Mouse (Mus musculus): ENCODE data around the gene Chil1. TPM values are rescaled to one million over a fixed set of nuclear protein-coding genes. Genes with fewer than 3 reads are reported as not detected.

Gene Chil1
- polyA plus RNA-seq, 1 experiment from 2014 or later = 2.9 TPM

DNA sequence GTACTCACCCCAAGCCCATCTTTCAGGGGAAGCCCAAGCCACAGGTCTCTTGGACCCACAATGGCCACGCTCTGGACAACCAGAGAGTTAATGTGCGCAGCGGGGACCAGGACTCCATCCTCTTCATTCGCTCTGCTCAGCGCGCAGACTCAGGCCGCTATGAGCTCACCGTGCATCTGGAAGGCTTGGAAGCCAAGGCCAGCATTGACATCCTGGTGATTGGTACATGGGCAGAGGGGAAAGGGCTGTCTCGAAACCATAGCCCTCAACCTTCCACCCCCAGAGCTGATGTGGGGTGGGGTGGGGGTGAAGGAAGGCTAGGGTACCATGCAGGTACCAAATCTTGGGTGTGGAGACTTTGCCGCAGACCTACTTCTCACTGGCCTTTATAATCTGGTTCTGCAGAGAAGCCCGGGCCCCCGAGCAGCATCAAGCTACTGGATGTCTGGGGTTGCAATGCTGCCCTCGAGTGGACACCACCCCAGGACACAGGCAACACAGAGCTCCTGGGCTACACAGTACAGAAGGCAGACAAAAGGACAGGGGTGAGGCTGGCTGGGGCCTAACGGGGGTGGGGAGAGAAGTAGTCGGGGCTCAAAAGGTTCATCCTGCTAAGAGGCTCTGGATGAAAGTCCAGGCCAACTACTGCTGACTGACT, 15.5 kb downstream of the Chil1 start:
- Histone ChIP-seq H3K4me3 (no peak overlapping the region), H3K4me1 (peaks cover 4% of the 10 kb centered on the region; the same call in 1 of the 2 replicates), H3K27ac (replicated peaks) (no peak overlapping the region), H3K36me3 (no peaks in the 10 kb centered on the region), H3K9me3 (no peaks in the 10 kb centered on the region), H3K27me3 (no peaks in the 10 kb centered on the region), H3K9ac (replicated peaks) (no peak overlapping the region), H3K4me2 (replicated peaks) (no peak overlapping the region)
- no peak for ATAC-seq (ENCODE audit: low FRiP score, low read depth)
- 77% methylated on average over 15 of the region's 15 CpGs for WGBS

- H3K4me1 ChIP-seq = peaks cover 4% of the 10 kb centered on the region; the same call in 1 of the 2 replicates
- H3K4me3 ChIP-seq = no peak overlapping the region
- no peak for ATAC-seq (ENCODE audit: low FRiP score, low read depth)
- WGBS = 84% methylated on average over 12 of the region's 12 CpGs
- H3K9ac ChIP-seq (replicated peaks) = no peak overlapping the region
- no peaks in the 10 kb centered on the region for H3K36me3 ChIP-seq
- no peaks in the 10 kb centered on the region for H3K9me3 ChIP-seq
- H3K27ac ChIP-seq (replicated peaks) = no peak overlapping the region
- peaks cover 3% of the 10 kb centered on the region; the same call in 1 of the 2 replicates for H3K27me3 ChIP-seq
- no peak overlapping the region for H3K4me2 ChIP-seq (replicated peaks)
These were observed 16.4 kb downstream of the Chil1 start for GRCm38 (mm10) chr1:134198197-134198995.

GRCm38 (mm10) chr1:134200481-134200880, 18.5 kb downstream of the Chil1 start:
- H3K9me3 ChIP-seq = no peaks in the 10 kb centered on the region
- H3K36me3 ChIP-seq = no peaks in the 10 kb centered on the region
- peaks cover 4% of the 10 kb centered on the region; the same call in 1 of the 2 replicates for H3K4me1 ChIP-seq
- H3K27ac ChIP-seq (replicated peaks) = no peak overlapping the region
- no peak overlapping the region for H3K4me2 ChIP-seq (replicated peaks)
- H3K27me3 ChIP-seq = peaks cover 3% of the 10 kb centered on the region; the same call in 1 of the 2 replicates
- no peak for ATAC-seq (ENCODE audit: low FRiP score, low read depth)
- no peak overlapping the region for H3K4me3 ChIP-seq
- H3K9ac ChIP-seq (replicated peaks) = no peak overlapping the region
- WGBS = 71% methylated on average over 2 of the region's 2 CpGs

DNA sequence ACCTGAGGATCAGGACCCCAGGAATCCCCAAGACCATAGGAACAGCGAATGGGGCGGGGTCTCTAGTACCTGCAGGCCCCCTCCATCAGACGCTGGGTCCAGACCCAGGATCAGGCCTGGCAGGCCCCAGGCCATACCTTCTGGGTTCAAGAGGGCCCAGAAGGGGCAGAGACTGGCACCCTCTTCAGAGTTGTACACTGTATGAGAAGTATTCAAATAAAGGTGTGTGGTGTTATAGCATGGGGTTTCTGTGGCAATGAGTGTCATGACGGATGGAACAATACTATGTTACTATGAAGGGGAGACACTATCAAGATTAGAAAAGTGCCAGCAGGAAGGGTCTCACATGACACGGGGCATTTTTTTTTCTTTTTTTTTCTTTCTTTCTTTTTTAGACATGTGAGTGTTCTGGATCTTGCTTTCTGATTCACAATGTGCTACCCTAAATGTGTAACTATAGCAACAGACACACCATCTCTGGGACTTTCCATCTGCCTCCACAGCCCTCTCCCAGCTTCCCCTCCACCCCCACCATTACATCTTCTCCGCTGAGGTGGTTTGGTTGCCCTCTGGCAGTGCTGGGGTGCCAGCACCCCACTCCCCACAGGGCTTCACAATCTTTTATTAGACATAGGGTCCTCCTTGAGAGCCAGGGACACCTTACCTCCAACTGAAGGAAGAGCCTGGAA, 19.2 kb downstream of the Chil1 start:
- Histone ChIP-seq H3K9ac (replicated peaks) (no peak overlapping the region), H3K4me2 (replicated peaks) (no peak overlapping the region), H3K27me3 (peaks cover 3% of the 10 kb centered on the region; the same call in 1 of the 2 replicates), H3K4me3 (no peak overlapping the region), H3K27ac (replicated peaks) (no peak overlapping the region), H3K9me3 (no peaks in the 10 kb centered on the region), H3K4me1 (0 out of 2 replicates have a peak, but pooled peaks cover under 1% of the 10 kb centered on the region), H3K36me3 (no peaks in the 10 kb centered on the region)
- no peak for ATAC-seq (ENCODE audit: low FRiP score, low read depth)
- WGBS = 88% methylated on average over 6 of the region's 6 CpGs

DNA sequence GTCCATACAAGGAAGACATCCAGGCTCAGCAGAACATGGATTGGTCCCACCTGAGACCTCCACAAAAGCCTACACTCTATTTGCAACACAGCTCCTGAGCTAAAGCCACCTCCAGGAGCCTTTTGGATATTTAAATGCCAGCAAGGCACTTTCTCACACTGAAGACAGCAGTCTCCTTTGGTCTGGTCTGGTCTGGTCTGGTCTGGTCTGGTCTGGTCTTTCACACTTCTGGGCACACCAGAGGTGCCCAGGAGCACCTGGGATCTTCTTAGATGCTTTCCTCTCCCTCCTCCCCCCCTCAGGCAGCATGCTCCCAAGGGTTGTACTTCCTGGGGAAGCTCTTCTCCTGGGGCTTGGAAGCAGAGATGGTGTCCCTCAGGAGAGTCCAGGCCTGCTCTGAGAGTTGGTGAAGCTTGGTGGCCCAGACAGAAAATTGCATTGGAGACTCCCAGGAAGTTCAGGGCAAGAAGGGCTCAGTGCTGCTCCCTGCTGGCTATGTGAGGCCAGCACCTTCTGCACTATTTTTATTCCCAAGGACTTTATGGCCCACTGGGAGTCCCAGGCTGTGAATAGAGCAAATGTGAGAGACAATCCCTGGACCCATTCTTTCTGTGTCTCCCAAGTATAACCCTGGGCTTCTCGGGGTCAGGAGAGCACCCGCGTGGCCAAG, 19.9 kb downstream of the Chil1 start:
- H3K9ac ChIP-seq (replicated peaks) = no peak overlapping the region
- H3K4me1 ChIP-seq = no peaks in the 10 kb centered on the region
- H3K9me3 ChIP-seq = no peaks in the 10 kb centered on the region
- no peak overlapping the region for H3K4me2 ChIP-seq (replicated peaks)
- WGBS = 49% methylated on average over 3 of the region's 3 CpGs
- no peak overlapping the region for H3K4me3 ChIP-seq
- peaks cover 3% of the 10 kb centered on the region; the same call in 1 of the 2 replicates for H3K27me3 ChIP-seq
- H3K36me3 ChIP-seq = no peaks in the 10 kb centered on the region
- no peak for ATAC-seq (ENCODE audit: low FRiP score, low read depth)
- H3K27ac ChIP-seq (replicated peaks) = no peak overlapping the region

GRCm38 (mm10) chr1:134204230-134204629, 22.3 kb downstream of the Chil1 start:
- ATAC-seq (ENCODE audit: low FRiP score, low read depth) = no peak
- Histone ChIP-seq H3K27me3 (peaks cover 3% of the 10 kb centered on the region; the same call in 1 of the 2 replicates), H3K9ac (replicated peaks) (no peak overlapping the region), H3K4me1 (no peaks in the 10 kb centered on the region), H3K27ac (replicated peaks) (no peak overlapping the region), H3K4me3 (no peak overlapping the region), H3K9me3 (no peaks in the 10 kb centered on the region), H3K36me3 (no peaks in the 10 kb centered on the region), H3K4me2 (replicated peaks) (no peak overlapping the region)
- 92% methylated on average over 13 of the region's 13 CpGs for WGBS

GRCm38 (mm10) chr1:134205296-134206018, 23.5 kb downstream of the Chil1 start:
- ATAC-seq (ENCODE audit: low FRiP score, low read depth) = no peak
- Histone ChIP-seq H3K9me3 (no peaks in the 10 kb centered on the region), H3K9ac (replicated peaks) (no peak overlapping the region), H3K4me2 (replicated peaks) (no peak overlapping the region), H3K4me1 (no peaks in the 10 kb centered on the region), H3K27me3 (peaks cover 3% of the 10 kb centered on the region; the same call in 1 of the 2 replicates), H3K4me3 (no peak overlapping the region), H3K27ac (replicated peaks) (no peak overlapping the region), H3K36me3 (no peaks in the 10 kb centered on the region)
- 66% methylated on average over 9 of the region's 9 CpGs for WGBS

GRCm38 (mm10) chr1:134206085-134206484, 24.1 kb downstream of the Chil1 start:
- Histone ChIP-seq H3K27me3 (peaks cover 7% of the 10 kb centered on the region; the same call in 1 of the 2 replicates), H3K9me3 (no peaks in the 10 kb centered on the region), H3K4me2 (replicated peaks) (no peak overlapping the region), H3K4me3 (no peak overlapping the region), H3K36me3 (no peaks in the 10 kb centered on the region), H3K4me1 (no peaks in the 10 kb centered on the region), H3K27ac (replicated peaks) (no peak overlapping the region), H3K9ac (replicated peaks) (no peak overlapping the region)
- no peak for ATAC-seq (ENCODE audit: low FRiP score, low read depth)
- 61% methylated on average over 5 of the region's 5 CpGs for WGBS

DNA sequence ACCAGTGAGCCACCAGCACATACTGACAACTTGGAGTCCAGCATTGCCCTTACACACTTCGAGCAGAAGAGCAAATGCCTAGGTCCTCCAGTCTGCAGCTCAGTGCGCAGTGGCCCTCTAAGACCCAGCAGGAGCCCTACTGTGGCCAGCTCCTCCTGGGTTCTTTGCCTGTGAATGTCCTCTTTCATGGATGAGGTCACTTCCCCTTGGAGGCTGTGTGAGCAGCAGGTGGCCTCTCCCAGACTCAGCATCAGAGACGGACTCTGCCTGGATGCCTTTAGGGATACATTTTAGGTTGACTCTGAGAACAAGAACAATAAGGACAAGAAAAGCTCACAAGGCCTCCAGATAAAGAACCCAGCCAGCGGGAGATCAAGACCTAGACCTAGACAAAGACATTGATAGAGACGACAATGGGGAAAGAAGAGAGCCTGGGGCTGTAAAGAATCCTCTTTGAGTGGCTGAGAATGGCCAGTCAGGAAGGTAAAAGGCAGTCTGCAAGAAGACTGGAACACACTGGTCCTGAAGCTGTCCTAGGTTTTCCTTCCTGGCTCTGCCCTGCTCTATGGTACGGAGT, 28.3 kb downstream of the Chil1 start:
- no peaks in the 10 kb centered on the region for H3K9me3 ChIP-seq
- no peak overlapping the region for H3K4me3 ChIP-seq
- peaks cover 16% of the 10 kb centered on the region; the same call in 1 of the 2 replicates for H3K27me3 ChIP-seq
- no peak overlapping the region for H3K27ac ChIP-seq (replicated peaks)
- no peak for ATAC-seq (ENCODE audit: low FRiP score, low read depth)
- no peaks in the 10 kb centered on the region for H3K36me3 ChIP-seq
- no peaks in the 10 kb centered on the region; the same call in 1 of the 2 replicates for H3K4me1 ChIP-seq
- 49% methylated on average over 6 of the region's 6 CpGs for WGBS
- H3K4me2 ChIP-seq (replicated peaks) = no peak overlapping the region
- no peak overlapping the region for H3K9ac ChIP-seq (replicated peaks)

DNA sequence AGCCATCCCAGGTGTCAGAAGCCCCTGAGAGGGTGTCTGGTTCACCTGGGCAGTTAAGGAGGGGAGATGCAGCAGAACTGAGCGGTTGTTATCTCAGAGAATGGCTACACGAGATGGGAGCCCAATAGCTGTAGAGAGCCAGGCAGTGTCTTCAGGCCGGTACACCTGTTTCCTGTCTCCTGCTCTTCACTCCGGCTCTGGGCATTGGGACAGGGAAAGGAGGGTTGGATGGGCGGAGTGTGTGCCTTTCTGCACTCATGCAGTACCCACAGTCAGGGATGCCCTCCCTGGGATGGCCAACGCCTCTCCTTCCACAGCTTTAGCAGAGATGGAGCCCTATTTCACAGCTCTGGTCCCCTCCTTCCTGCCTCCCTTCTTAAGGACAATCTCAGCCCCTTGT, 29.1 kb downstream of the Chil1 start:
- H3K27me3 ChIP-seq = peaks cover 16% of the 10 kb centered on the region; the same call in 1 of the 2 replicates
- no peaks in the 10 kb centered on the region for H3K36me3 ChIP-seq
- no peak overlapping the region for H3K4me2 ChIP-seq (replicated peaks)
- no peak overlapping the region for H3K9ac ChIP-seq (replicated peaks)
- H3K27ac ChIP-seq (replicated peaks) = no peak overlapping the region
- no peak overlapping the region for H3K4me3 ChIP-seq
- 64% methylated on average over 6 of the region's 6 CpGs for WGBS
- H3K4me1 ChIP-seq = peaks cover 7% of the 10 kb centered on the region
- H3K9me3 ChIP-seq = no peaks in the 10 kb centered on the region
- ATAC-seq (ENCODE audit: low FRiP score, low read depth) = no peak

GRCm38 (mm10) chr1:134211631-134212030, 29.7 kb downstream of the Chil1 start:
- Histone ChIP-seq H3K9ac (replicated peaks) (no peak overlapping the region), H3K4me2 (replicated peaks) (no peak overlapping the region), H3K27me3 (peaks cover 16% of the 10 kb centered on the region; the same call in 1 of the 2 replicates), H3K9me3 (no peaks in the 10 kb centered on the region), H3K36me3 (no peaks in the 10 kb centered on the region), H3K4me1 (peaks cover 12% of the 10 kb centered on the region), H3K4me3 (no peak overlapping the region), H3K27ac (replicated peaks) (no peak overlapping the region)
- WGBS = 22% methylated on average over 2 of the region's 2 CpGs
- no peak for ATAC-seq (ENCODE audit: low FRiP score, low read depth)
